Mouse (Mus musculus) kidney, adult 18-20 months (tissue): ENCODE measurements around the gene Zkscan5.
A peak's percentile ranks its signal among the peaks of the same experiment; 100 is the strongest.
"Not testable (repeated sequence)": the region's sequence is repeated elsewhere in the genome, so short reads cannot be mapped to it uniquely, and the experiment has no call there.

ENCODE experiments used
- DNase-seq: peaks from one replicate; pipeline ENCODE4 v3.0.0; 2021

The Zkscan5 gene

DNA sequence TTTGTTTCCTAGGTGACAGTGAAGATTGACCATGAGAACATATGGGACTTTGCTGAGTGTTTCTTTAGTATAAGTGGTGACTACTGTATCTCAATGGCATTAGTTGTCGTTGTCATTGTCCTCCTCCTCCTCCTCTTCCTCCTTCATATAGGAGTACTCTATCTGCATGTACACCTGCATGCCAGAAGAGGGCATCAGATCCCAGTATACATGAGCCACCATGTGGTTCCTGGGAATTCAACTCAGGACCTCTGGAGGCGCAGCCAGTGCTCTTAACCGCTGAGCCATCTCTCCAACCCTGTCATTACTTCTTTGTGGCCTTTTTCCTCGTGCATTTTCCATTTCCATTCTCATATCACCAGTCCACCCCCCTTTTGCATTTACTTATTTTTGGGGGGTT is 10.3 kb downstream of the Zkscan5 start:
- no peak for DNase-seq

DNA sequence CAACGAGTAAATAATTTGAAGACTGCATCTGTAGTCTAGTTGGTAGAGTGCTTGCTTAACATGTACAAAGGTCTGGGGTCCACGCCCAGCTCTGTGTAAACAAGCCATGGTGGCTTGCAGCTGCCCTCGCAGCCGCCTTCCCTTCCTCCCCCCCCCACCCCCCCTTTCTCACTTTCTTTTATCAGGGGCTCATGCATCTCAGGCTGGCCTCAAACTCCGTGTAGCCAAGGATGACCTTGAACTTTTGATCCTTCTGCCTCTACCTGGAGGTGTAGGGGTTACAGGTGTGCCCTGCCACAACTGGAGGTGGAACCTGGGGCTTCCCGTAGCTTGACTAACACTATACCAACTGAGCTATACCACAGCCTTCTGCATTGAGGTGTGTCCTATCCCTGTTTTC is 13.4 kb downstream of the Zkscan5 start:
- no peak for DNase-seq

DNA sequence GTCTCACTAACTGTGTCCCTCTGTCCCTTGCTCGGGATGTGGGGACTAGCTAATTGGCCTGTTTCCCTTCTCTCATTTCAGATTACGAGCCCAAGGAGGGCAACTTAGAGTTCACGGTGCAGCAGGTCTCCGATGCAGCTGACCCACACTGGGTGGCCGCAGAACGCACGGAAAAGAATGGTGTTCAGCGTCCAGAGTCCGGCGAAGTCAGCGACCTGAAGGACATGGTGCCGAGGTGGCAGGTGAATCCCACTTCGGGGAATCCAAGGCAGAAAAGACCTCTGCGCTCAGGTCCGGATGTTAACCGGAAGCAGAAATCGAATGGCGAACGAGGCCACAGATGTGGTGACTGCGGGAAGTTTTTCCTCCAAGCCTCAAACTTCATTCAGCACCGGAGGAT is 13.8 kb downstream of the Zkscan5 start:
- DNase-seq, result no peak

DNA sequence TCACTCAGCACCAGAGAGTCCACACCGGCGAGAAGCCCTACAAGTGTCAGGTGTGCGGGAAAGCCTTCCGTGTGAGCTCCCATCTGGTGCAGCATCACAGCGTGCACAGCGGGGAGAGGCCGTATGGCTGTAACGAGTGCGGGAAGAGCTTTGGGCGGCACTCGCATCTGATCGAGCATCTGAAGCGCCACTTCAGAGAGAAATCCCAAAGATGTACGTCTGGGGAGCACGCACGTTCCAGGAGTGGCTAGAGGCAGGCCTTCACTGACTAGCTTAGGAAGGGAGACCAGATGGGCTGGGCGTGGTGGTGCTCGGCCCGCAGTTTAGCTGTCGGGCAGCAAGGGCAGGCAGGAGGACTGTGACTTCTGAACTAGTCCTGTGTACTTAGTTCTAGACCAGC is 14.3 kb downstream of the Zkscan5 start:
- no peak for DNase-seq

DNA sequence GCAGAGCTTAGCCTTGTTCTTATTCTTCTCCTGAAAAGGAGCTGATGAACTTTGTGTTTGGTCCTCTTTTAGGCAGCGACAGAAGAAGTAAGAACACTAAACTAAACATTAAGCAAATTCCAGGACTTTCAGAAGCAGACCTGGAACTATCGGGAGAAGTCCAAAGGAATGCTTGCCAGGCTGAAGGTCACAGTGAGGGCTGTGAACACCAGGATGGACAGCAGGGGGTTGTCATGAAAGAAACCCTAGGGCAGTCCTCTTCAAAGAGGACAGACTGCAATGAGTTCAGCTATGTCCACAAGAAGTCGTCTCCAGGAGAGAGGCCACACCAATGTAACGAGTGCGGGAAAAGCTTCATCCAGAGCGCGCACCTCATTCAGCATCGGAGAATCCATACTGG is 15.6 kb downstream of the Zkscan5 start:
- DNase-seq, result peak; percentile 37

DNA sequence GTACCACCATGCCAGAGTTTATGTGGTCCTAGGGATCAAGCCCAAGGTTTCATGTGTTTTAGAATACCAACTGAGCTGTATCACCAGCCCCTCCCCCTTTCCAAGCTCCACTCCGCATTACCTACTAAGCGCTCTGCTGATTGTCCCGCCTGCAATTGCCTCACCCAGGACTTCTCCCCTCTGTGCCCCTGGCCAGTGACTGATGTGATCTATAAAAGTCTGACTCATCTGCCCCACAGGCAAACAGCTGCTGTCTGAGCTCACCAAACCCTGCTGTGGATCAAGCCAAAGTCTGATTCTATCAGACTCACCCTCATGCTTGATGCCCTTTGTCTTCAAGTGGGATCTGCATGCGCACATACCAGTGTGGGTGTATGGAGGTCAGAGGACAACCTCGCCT is 18.5 kb downstream of the Zkscan5 start:
- DNase-seq, result no peak

DNA sequence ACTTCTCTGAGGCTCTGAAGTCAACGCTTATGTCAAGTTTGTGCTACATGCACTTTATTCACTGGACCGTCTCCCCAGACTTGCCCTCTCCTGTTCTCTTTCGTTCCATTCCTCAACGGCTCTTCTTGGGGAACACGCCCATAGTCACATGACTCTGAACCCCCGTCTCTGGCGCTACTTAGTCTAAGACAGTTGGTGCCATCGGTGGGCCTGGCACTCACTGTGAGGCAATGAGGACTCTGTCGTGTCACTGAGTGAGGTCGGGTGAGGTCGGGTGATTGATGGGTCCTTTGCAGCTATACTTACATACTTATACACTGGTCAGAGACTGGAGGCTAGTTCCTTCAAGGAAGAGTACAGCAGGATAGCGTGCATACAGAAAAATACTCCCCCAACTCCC is 19.0 kb downstream of the Zkscan5 start:
- DNase-seq, result no peak

DNA sequence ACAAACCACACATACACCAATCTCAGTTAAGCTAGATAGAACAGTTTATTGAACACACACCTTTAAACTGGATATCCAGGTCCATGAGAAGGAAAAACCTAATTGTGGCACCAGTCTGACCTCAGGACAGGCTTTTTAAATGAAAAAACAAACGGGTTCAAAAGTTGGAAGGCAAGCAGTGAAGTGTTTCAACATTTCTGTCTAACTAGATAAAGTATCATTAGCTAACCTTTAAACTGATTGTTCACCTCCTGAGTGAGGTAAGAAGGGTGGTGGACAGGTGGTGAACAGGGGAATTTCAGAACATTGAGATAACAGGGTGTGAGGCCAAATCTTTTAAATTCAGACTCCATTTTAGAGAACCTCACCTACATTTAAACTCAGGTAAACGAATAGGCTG is 22.1 kb downstream of the Zkscan5 start:
- DNase-seq, result no peak

DNA sequence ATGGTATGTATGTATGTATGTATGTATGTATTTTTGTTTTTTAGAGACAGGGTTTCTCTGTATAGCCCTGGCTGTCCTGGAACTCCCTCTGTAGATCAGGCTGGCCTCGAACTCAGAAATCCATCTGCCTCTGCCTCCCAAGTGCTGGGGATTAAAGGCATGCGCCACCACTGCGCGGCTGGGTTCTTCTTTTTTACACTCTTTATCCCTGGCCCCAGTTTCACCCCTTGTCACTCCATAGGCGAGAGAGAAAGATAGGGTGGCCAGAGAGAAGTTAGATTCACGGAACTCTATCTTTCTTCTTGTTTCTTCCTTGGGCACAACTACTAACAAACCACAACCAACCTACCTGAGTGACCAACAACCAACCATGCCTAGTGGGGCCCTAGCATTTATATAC is 24.9 kb downstream of the Zkscan5 start:
- DNase-seq, result not testable (repeated sequence)

DNA sequence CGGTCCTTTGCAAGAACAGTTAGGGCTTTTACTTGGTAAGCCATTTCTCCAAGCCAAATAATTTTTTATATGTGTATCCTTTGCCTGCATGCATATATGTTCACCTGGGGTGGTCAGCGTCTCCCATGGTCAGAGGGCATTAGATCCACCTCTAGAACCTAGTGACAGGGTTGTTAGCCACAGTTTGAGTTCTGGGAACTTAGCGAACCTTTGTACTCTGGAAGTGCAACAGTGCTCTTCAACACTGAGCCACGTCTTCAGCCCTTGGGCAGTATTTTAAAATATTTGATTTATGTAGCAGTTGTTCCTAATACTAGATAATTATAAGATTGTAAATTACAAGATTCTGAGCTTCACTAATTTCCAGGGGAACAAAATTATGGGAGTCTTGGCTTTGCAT is 26.3 kb downstream of the Zkscan5 start:
- DNase-seq, result peak; percentile 23

DNA sequence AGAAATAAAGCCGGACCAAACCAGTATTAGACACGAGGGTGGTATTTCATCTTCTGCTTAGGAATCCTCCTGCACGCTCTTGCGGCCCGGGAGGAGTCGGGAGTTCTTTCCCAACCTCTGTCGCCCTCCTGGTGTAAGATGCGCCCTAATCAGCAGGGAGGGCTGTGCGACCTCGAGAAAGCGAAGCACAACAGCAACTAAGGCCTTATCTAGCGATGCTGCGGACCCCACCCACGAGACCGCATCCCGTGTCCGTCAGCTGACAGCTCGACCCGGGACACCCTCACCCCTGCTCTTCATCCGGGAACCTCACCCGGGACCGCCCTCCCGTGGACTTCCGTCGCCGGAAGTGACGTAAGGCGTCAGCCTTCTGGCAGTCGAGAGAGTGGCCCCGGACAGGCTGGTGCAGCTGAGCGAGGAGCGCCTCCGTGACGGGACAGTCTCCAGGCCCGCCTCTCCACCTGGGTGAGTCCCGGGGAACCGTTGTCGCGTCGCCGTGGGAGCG is 27.1 kb downstream of the Zkscan5 start, which contains the start of gene Zfp655:
Zfp655 (plus strand) TSS at position 349 of the 505 bp plus-strand sequence.
- DNase-seq, result peak; percentile 98

DNA sequence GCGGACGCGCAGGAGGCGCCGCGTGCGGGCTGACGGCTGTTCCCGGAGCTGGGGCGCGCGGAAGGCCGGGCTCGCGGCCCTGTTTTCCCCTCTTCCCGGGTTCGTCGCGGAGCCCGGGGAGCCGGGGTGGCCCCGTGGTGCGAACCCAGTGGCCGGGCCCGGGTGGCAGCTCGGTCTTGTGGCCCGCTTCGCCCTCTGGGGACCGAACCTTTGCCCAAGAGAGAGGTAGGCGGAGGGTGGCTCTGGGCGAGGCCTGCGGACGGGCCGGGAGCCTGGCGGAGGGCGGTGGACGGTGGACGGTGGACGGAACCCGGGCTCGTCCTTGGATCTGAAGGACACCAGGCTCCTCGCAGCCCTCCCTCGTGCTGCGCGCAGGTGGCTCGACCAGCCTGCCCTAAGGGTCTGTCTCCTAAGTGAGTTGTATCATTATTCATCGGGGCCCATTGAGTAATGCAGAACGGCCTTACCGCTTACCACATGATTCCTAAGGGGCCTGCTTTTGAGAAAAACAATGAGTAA is 27.6 kb downstream of the Zkscan5 start:
- no peak for DNase-seq

DNA sequence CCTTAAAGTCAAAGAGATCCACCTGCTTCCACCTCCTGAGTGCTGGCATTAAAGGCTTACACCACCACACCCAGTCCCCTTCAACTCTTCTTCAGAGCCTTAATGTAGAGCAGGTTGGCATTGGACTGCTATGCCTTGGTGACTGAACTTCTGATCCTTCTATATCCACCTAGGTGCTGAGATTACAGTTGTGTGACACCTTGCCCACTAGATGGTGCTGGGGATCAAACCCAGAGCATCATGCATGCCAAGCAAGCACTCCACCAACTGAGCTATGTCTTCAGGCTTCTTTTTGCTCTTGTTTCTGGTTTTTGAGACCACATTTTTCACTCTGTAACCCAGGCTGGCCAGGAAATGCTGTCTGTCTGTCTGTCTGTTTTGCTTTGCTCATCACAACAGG is 30.3 kb downstream of the Zkscan5 start:
- DNase-seq, result peak; percentile 35

DNA sequence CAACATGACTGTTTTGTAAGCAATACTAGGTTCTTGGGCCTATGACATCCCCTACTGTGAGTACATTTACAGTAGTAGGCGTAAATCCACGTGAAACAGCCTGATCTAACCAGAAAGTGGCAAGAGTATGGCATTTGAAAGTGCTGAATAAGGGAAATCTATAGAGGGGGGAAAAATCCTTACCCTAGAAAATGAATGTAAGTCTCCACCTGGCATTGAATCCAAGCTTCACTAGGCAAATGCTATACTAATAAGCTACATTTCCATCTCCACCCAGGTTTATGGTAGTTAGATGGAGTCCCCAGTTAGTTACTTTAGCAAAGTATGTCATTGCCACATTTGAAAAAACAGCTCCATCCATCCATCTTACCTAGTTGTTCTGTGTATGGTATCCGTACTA is 45.2 kb downstream of the Zkscan5 start:
- DNase-seq, result no peak
